Mouse (Mus musculus): Measurements from ENCODE around the gene Klra7.

DNA sequence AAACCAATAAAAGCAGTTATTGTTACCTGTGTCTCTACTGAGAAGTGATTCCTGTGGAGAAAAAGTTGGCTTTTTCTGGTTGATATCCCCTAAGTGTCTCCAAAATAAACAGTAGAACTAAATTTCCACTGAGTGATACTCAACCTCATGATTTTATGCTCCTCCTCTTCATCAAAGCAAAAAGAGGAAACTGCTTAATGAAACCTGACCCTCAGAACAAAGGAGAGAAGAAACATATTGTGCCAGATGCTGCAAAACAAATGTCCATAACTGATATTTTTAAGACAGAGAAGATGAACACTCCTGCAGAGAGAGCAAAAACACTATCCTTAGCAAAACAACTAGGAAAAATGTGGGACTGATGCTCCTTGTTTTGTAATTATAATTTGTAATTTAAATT, at the start of gene Klra7:
- no peak for TF ChIP-seq CTCF (IDR thresholded peaks at IDR 0.05)
- TF ChIP-seq EP300 (IDR thresholded peaks at IDR 0.05), result no peak

Measured in lung, postnatal 0 days (tissue).